Mouse (Mus musculus) spleen, adult 2 months (tissue): Measurements from ENCODE around the gene Pold2. TPM values are rescaled to one million over a fixed set of nuclear protein-coding genes. Genes with fewer than 3 reads are reported as not detected.

Experiments used
- DNase-seq, 2 experiments: peaks; one replicate each; pipeline versions ENCODE4 v3.0.0 to v3.0.0-alpha.2; 2012 to 2021; ENCODE audit warnings: low spot score in 2 of 2, low read depth in 1 of 2
- H3K27ac ChIP-seq: fragments of 200-500 bp; 2 replicates; pipeline ENCODE4 v1.5.1; 2012; ENCODE audit warnings: low read length, inconsistent platforms; ENCODE audit not compliant: insufficient read depth
- H3K27me3 ChIP-seq: fragments of 200-500 bp; 2 replicates; pipeline ENCODE4 v1.6.1; 2012; ENCODE audit warnings: mild to moderate bottlenecking, moderate library complexity, low read length, inconsistent platforms; ENCODE audit not compliant: control insufficient read depth, insufficient read depth
- H3K36me3 ChIP-seq: fragments of 200-500 bp; 2 replicates; pipeline ENCODE4 v1.6.1; 2012; ENCODE audit warnings: mild to moderate bottlenecking, low read length, inconsistent platforms; ENCODE audit not compliant: control insufficient read depth, insufficient read depth
- H3K4me1 ChIP-seq: fragments of 200-500 bp; 2 replicates; pipeline ENCODE4 v1.6.1; 2011; ENCODE audit warnings: inconsistent platforms; ENCODE audit not compliant: control insufficient read depth, insufficient read depth, insufficient read length
- H3K4me3 ChIP-seq: fragments of 200-500 bp; 2 replicates; pipeline ENCODE4 v1.5.1; 2011; ENCODE audit warnings: mild to moderate bottlenecking, inconsistent platforms; ENCODE audit not compliant: insufficient read depth, insufficient read length; ENCODE audit errors: extremely low read depth
- CTCF ChIP-seq: fragments of 200-500 bp; IDR thresholded peaks from 2 replicates; pipeline ENCODE4 v1.5.1; 2011; ENCODE audit warnings: mild to moderate bottlenecking, inconsistent platforms; ENCODE audit not compliant: insufficient read depth, insufficient read length, insufficient replicate concordance; ENCODE audit errors: extremely low read depth
- POLR2A ChIP-seq: fragments of 200-500 bp; IDR thresholded peaks from 2 replicates; pipeline ENCODE4 v1.6.1; 2011; ENCODE audit warnings: low read depth, low read length, inconsistent platforms
- WGBS: fragments of 180-500 bp; shearing (Covaris S2); methylation state at CpG from one replicate; pipeline ENCODE4 v1.1.7; 2018; 5-methylcytosine and 5-hydroxymethylcytosine counted together
- polyA plus RNA-seq: library from polyadenylated mRNA; depleted of rRNA; stranded (reverse); fragments of >200 nt; gene quantifications from 2 replicates; pipeline ENCODE4 v1.2.3, GENCODE M21; 2012; rRNA removed

Pold2 gene
- 78.1 and 210 TPM in 2 replicates for polyA plus RNA-seq

DNA sequence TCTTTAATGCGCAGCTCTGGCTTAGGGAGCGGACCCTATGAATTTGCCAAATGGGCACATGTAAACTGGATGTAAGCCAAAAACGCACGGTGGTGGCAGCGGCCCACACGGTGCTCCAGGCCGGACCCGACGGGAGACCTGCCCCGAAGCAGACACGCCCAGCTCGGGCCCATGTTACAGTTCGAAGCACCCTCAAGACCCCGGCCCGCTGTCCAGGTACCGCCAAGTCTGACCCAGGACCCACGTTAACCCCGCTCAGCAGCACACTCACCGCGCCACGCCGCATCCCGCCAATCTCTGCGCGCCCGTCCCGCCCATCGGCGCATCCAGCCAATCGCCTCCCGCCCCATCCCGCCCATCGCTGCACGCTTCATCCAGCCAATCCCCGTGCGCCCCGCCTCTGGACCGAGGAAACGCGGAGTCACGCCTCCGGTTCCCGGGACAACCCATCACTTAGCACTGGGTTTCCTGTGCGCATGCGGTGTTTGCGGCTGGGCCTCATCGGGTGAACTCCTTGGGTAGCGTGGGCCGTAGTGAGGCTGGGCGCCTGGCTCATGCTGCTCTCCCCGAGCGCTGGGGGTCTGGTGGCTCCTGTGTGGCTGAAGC, at the start of gene Pold2:
Gene Pold2, minus strand, starts transcription at position 372 of the 606 bp plus-strand sequence.
- no peak for TF ChIP-seq CTCF
- peak; percentile 95 to 98 for DNase-seq
- H3K27ac ChIP-seq: peak within 1 kb of the TSS; percentile 76
- H3K4me1 ChIP-seq: peaks cover 3% of the 10 kb centered on the region; the same call in 1 of the 2 replicates
- WGBS: under 1% methylated on average over 52 of the region's 52 CpGs
- peaks cover 15% of the 10 kb centered on the region for H3K36me3 ChIP-seq
- no peaks in the 10 kb centered on the region for H3K27me3 ChIP-seq
- H3K4me3 ChIP-seq: peak within 1 kb of the TSS; percentile 84

DNA sequence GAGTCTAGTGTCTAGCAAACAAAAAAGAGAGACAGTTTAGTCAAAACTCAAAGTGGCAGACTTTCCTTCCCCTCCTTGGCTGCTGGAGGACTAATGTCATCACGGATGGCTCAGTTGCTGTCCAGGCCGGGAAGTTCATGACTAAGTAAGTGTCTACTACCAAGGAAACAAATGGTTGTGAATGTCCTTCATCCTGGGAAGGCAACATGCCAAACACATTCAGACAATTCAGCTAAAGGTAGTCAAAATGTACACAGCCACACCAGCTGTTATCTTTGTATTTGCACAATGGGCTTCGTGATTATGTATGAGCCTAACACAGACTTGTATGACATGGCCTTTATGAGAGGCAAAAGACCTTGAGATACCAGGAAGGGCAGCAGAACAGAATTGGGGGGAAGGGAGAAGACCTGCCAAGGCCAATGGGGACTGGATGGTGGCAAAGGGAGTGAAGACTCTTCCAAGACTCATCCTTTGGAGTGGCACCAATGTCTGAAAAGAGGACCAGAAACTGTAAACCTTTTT, 48.7 kb upstream of the Pold2 start:
- no peak for DNase-seq
- no peaks in the 10 kb centered on the region for H3K36me3 ChIP-seq
- H3K4me1 ChIP-seq: no peaks in the 10 kb centered on the region; the same call in 1 of the 2 replicates
- no peak overlapping the region for H3K27ac ChIP-seq
- 81% methylated on average over 3 of the region's 3 CpGs for WGBS
- H3K4me3 ChIP-seq: no peak overlapping the region
- no peaks in the 10 kb centered on the region for H3K27me3 ChIP-seq
- TF ChIP-seq CTCF: no peak
- TF ChIP-seq POLR2A: no peak

DNA sequence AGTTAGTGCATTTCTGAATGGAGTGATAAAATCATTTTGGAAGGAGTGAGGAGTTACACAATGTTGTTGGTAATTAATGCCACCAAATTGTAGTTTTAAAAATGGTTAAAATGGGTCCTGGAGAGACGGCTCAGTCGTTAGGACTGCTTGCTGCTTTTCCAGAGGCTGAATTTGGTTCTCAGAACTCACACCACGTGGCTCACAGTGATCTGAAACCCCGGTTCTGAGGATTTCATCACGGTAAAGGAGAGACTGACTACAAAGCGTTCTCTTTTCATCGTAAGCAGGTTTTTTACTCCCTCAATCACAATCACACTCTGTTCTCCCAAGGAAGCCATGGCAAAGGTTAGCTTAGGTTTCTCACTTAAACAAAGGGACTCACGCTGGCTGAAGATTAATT, 46.6 kb upstream of the Pold2 start:
- H3K4me3 ChIP-seq: no peak overlapping the region
- TF ChIP-seq CTCF (no peak), POLR2A (no peak)
- H3K27ac ChIP-seq: no peak overlapping the region
- no peaks in the 10 kb centered on the region for H3K27me3 ChIP-seq
- 84% methylated on average over 8 of the region's 8 CpGs for WGBS
- no peaks in the 10 kb centered on the region for H3K36me3 ChIP-seq
- no peak for DNase-seq
- no peaks in the 10 kb centered on the region for H3K4me1 ChIP-seq

- TF ChIP-seq POLR2A (no peak), CTCF (no peak)
- no peak overlapping the region for H3K27ac ChIP-seq
- no peaks in the 10 kb centered on the region for H3K36me3 ChIP-seq
- no peaks in the 10 kb centered on the region for H3K4me1 ChIP-seq
- no peak for DNase-seq
- H3K27me3 ChIP-seq: no peaks in the 10 kb centered on the region
- H3K4me3 ChIP-seq: no peak overlapping the region
- 36% methylated on average over 15 of the region's 17 CpGs for WGBS
These were observed 42.4 kb upstream of the Pold2 start for GRCm38 (mm10) chr11:5920323-5920960.

DNA sequence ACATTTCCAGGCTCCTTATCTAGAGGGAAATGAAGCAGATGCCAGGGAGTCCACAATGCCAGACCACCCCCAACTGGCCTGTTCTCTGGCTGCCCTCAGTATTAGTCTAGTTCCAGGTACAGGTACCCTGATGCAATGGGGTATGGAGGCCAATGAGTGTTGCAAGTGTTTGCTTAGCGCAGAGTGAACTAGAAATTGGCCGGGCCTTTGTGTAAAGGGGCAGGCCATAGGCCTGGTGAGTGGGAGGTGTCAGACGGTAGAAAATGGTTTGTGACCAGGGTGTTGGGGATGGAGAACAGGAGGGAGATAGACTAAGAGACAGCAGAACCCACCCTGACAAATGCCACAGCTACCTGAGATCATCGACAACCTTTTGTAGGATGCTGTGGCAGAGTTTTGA, 41.5 kb upstream of the Pold2 start:
- no peaks in the 10 kb centered on the region for H3K27me3 ChIP-seq
- TF ChIP-seq CTCF: no peak
- no peak for TF ChIP-seq POLR2A
- no peaks in the 10 kb centered on the region for H3K36me3 ChIP-seq
- no peak overlapping the region for H3K4me3 ChIP-seq
- no peak for DNase-seq
- WGBS: 91% methylated on average over 4 of the region's 4 CpGs
- no peaks in the 10 kb centered on the region for H3K4me1 ChIP-seq
- no peak overlapping the region for H3K27ac ChIP-seq

DNA sequence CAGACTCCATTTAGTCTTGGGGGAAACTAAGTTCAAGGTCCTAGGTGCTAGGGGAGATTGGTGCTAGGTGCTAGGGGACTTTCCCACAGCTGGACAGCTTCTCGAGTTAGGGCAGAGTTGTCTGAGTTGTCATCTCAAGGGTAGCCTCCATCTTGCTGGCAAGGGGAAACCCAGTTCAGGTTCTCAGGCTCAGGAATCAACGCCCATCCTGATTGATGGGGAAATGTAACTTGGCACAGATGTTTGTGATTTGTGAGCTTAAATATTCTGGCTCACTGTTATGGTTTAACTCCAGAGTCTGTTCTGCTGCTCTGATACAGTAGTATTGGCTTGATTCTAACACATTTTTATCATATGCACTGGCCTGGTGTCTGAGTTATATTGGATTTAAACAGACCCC, 40.0 kb upstream of the Pold2 start:
- no peak for DNase-seq
- H3K4me1 ChIP-seq: no peaks in the 10 kb centered on the region
- no peaks in the 10 kb centered on the region for H3K36me3 ChIP-seq
- WGBS: 71% methylated on average over 2 of the region's 2 CpGs
- H3K27me3 ChIP-seq: no peaks in the 10 kb centered on the region
- no peak overlapping the region for H3K27ac ChIP-seq
- H3K4me3 ChIP-seq: no peak overlapping the region
- TF ChIP-seq CTCF (no peak), POLR2A (no peak)

- Histone ChIP-seq H3K36me3 (no peaks in the 10 kb centered on the region), H3K27ac (no peak overlapping the region), H3K27me3 (no peaks in the 10 kb centered on the region), H3K4me3 (no peak overlapping the region), H3K4me1 (no peaks in the 10 kb centered on the region)
- WGBS: 92% methylated on average over 8 of the region's 8 CpGs
- DNase-seq: no peak
- no peak for TF ChIP-seq POLR2A
- no peak for TF ChIP-seq CTCF
These were observed 38.1 kb upstream of the Pold2 start for GRCm38 (mm10) chr11:5916178-5916548.
